Mouse (Mus musculus) liver (tissue): ENCODE results near the gene Nav2.

Source experiments
- DNase-seq: peaks from one replicate; pipeline ENCODE4 v3.0.0-alpha.2; 2020; ENCODE audit warnings: mixed read lengths

Nav2 gene

GRCm38 (mm10) chr7:49298431-49298839, 389.9 kb downstream of the Nav2 start:
- no peak for DNase-seq

- no peak for DNase-seq
These were observed 393.0 kb downstream of the Nav2 start for GRCm38 (mm10) chr7:49301487-49301886.

- no peak for DNase-seq
These were observed 395.3 kb downstream of the Nav2 start for GRCm38 (mm10) chr7:49303600-49304411.

- DNase-seq = no peak
These were observed 399.2 kb downstream of the Nav2 start for GRCm38 (mm10) chr7:49307717-49308116.

GRCm38 (mm10) chr7:49309746-49310145, 401.2 kb downstream of the Nav2 start:
- DNase-seq = no peak

GRCm38 (mm10) chr7:49313945-49314344, 405.4 kb downstream of the Nav2 start:
- DNase-seq = no peak

GRCm38 (mm10) chr7:49315033-49315432, 406.5 kb downstream of the Nav2 start:
- DNase-seq = no peak

- no peak for DNase-seq
These were observed 408.1 kb downstream of the Nav2 start for GRCm38 (mm10) chr7:49316600-49316999.

GRCm38 (mm10) chr7:49318183-49318897, 409.8 kb downstream of the Nav2 start:
- no peak for DNase-seq

- DNase-seq = no peak
These were observed 410.4 kb downstream of the Nav2 start for GRCm38 (mm10) chr7:49318898-49319293.

- DNase-seq = peak; percentile 65
These were observed 411.5 kb downstream of the Nav2 start for GRCm38 (mm10) chr7:49319981-49320380.

- peak; percentile 81 for DNase-seq
These were observed 412.6 kb downstream of the Nav2 start for GRCm38 (mm10) chr7:49321124-49321531.

GRCm38 (mm10) chr7:49322179-49322578, 413.7 kb downstream of the Nav2 start:
- DNase-seq = no peak

GRCm38 (mm10) chr7:49324575-49324974, 416.1 kb downstream of the Nav2 start:
- no peak for DNase-seq

- DNase-seq = no peak
These were observed 417.7 kb downstream of the Nav2 start for GRCm38 (mm10) chr7:49326136-49326722.

GRCm38 (mm10) chr7:49326967-49327742, 418.6 kb downstream of the Nav2 start:
- DNase-seq = peak; percentile 36

- no peak for DNase-seq
These were observed 421.7 kb downstream of the Nav2 start for GRCm38 (mm10) chr7:49330181-49330580.

GRCm38 (mm10) chr7:49331939-49332338, 423.4 kb downstream of the Nav2 start:
- no peak for DNase-seq

GRCm38 (mm10) chr7:49332644-49333043, 424.1 kb downstream of the Nav2 start:
- no peak for DNase-seq

GRCm38 (mm10) chr7:49334163-49334562, 425.6 kb downstream of the Nav2 start:
- DNase-seq = no peak

- DNase-seq = no peak
These were observed 426.5 kb downstream of the Nav2 start for GRCm38 (mm10) chr7:49335056-49335455.

- DNase-seq = no peak
These were observed 428.2 kb downstream of the Nav2 start for GRCm38 (mm10) chr7:49336725-49337124.

- no peak for DNase-seq
These were observed 429.2 kb downstream of the Nav2 start for GRCm38 (mm10) chr7:49337710-49338109.
